Mouse (Mus musculus) CH12.LX (cell line): ENCODE data around the gene Natd1. TPM values are rescaled to one million over a fixed set of nuclear protein-coding genes. Genes with fewer than 3 reads are reported as not detected.

Experiments used
- DNase-seq: peaks from one replicate; pipeline ENCODE4 v3.0.0-alpha.2; 2013; ENCODE audit errors: extremely low read depth
- H3K27ac ChIP-seq: 2 replicates; pipeline ENCODE4 v1.5.1; 2012; ENCODE audit warnings: low read depth, mild to moderate bottlenecking, control low read depth, moderate library complexity; ENCODE audit not compliant: insufficient read depth
- H3K27me3 ChIP-seq: replicated peaks from 2 replicates; pipeline ENCODE3; 2012; ENCODE audit warnings: inconsistent platforms
- H3K36me3 ChIP-seq, 2 experiments: replicated peaks in 1 of 2; 2 replicates each; pipeline versions ENCODE3 to v1.6.1; 2012; ENCODE audit warnings: inconsistent platforms in 1 of 2, low read length in 1 of 2, mild to moderate bottlenecking in 1 of 2, mixed read lengths in 1 of 2, moderate library complexity in 1 of 2; ENCODE audit not compliant: control insufficient read depth in 1 of 2, insufficient read depth in 1 of 2
- H3K4me1 ChIP-seq, 2 experiments: 2 replicates each; pipeline ENCODE4 v1.6.1; 2012; ENCODE audit warnings: inconsistent platforms in 1 of 2, moderate library complexity in 1 of 2; ENCODE audit not compliant: insufficient read depth in 2 of 2, control insufficient read depth in 1 of 2
- H3K4me2 ChIP-seq: 2 replicates; pipeline ENCODE4 v1.6.1; 2012; ENCODE audit warnings: low read depth, mild to moderate bottlenecking, control low read depth; ENCODE audit not compliant: poor library complexity, insufficient read depth, severe bottlenecking
- H3K4me3 ChIP-seq, 3 experiments: fragments of 150-350 bp in 1 of 3; sonication (generic) in 1 of 3; replicated peaks in 1 of 3; 2 replicates each; pipeline versions ENCODE3 to v1.5.1; 2011 to 2012; ENCODE audit warnings: low read depth in 2 of 3, low read length in 2 of 3, mild to moderate bottlenecking in 2 of 3, moderate library complexity in 2 of 3, control low read depth in 1 of 3, improper control_type of control experiment in 1 of 3, inconsistent platforms in 1 of 3, mixed read lengths in 1 of 3; ENCODE audit not compliant: poor library complexity in 1 of 3
- H3K79me2 ChIP-seq: replicated peaks from 2 replicates; pipeline ENCODE4 v1.6.1; 2012; ENCODE audit warnings: mild to moderate bottlenecking, moderate library complexity; ENCODE audit not compliant: control insufficient read depth, poor library complexity, insufficient read depth, severe bottlenecking; ENCODE audit errors: extremely low read depth
- H3K9ac ChIP-seq: 2 replicates; pipeline ENCODE4 v1.6.1; 2012; ENCODE audit warnings: low read depth, mild to moderate bottlenecking, control low read depth, moderate library complexity; ENCODE audit not compliant: insufficient read depth
- H3K9me3 ChIP-seq: replicated peaks from 2 replicates; pipeline ENCODE3; 2012; ENCODE audit warnings: low read length, inconsistent platforms, mixed read lengths
- BHLHE40 ChIP-seq: IDR thresholded peaks from 2 replicates; pipeline ENCODE4 v1.6.1; 2011; ENCODE audit warnings: mild to moderate bottlenecking, low read depth, low read length, improper control_type of control experiment
- CTCF ChIP-seq, 2 experiments: IDR thresholded peaks in 1 of 2; conservative IDR thresholded peaks in 1 of 2; 2 replicates each; pipeline ENCODE4 v1.5.1; 2011 to 2012; ENCODE audit warnings: low read depth in 2 of 2, low read length in 2 of 2, improper control_type of control experiment in 1 of 2, inconsistent platforms in 1 of 2, mild to moderate bottlenecking in 1 of 2, moderate library complexity in 1 of 2
- ELF1 ChIP-seq: IDR thresholded peaks from 2 replicates; pipeline ENCODE4 v1.6.1; 2014; ENCODE audit warnings: low read depth, mild to moderate bottlenecking, inconsistent platforms, low read length, improper control_type of control experiment
- ETS1 ChIP-seq: conservative IDR thresholded peaks from 2 replicates; pipeline ENCODE4 v1.6.1; 2012; ENCODE audit warnings: low read depth, mild to moderate bottlenecking, inconsistent platforms, low read length, improper control_type of control experiment, moderate library complexity
- GABPA ChIP-seq: IDR thresholded peaks from 2 replicates; pipeline ENCODE4 v1.6.1; 2012; ENCODE audit warnings: low read depth, low read length, improper control_type of control experiment, inconsistent platforms; ENCODE audit not compliant: insufficient replicate concordance
- HCFC1 ChIP-seq: IDR thresholded peaks from 2 replicates; pipeline ENCODE4 v1.6.1; 2012; ENCODE audit warnings: low read depth, mild to moderate bottlenecking, inconsistent platforms, low read length, improper control_type of control experiment
- IRF4 ChIP-seq: IDR thresholded peaks from 2 replicates; pipeline ENCODE4 v1.6.1; 2014; ENCODE audit warnings: low read depth, mild to moderate bottlenecking, inconsistent platforms, low read length, improper control_type of control experiment
- MAX ChIP-seq: IDR thresholded peaks from 2 replicates; pipeline ENCODE4 v1.6.1; 2011; ENCODE audit warnings: low read length, improper control_type of control experiment
- MEF2A ChIP-seq: IDR thresholded peaks from 2 replicates; pipeline ENCODE4 v1.6.1; 2014; ENCODE audit warnings: low read depth, mild to moderate bottlenecking, inconsistent platforms, low read length, improper control_type of control experiment, borderline replicate concordance
- MYC ChIP-seq: IDR thresholded peaks from 2 replicates; pipeline ENCODE4 v1.6.1; 2011; ENCODE audit warnings: low read depth, mild to moderate bottlenecking, improper control_type of control experiment, low read length
- NRF1 ChIP-seq: IDR thresholded peaks from 2 replicates; pipeline ENCODE4 v1.6.1; 2014; ENCODE audit warnings: low read depth, mild to moderate bottlenecking, inconsistent platforms, low read length, improper control_type of control experiment, moderate library complexity
- PAX5 ChIP-seq: IDR thresholded peaks from 2 replicates; pipeline ENCODE4 v1.6.1; 2012; ENCODE audit warnings: low read length, inconsistent platforms, mixed read lengths
- POLR2A ChIP-seq: IDR thresholded peaks from 2 replicates; pipeline ENCODE4 v1.6.1; 2011; ENCODE audit warnings: low read depth, mild to moderate bottlenecking, improper control_type of control experiment, low read length
- SIN3A ChIP-seq: IDR thresholded peaks from 2 replicates; pipeline ENCODE4 v1.6.1; 2012; ENCODE audit warnings: low read length, improper control_type of control experiment, inconsistent platforms
- SMC3 ChIP-seq: IDR thresholded peaks from 2 replicates; pipeline ENCODE4 v1.6.1; 2011; ENCODE audit warnings: low read depth, low read length, improper control_type of control experiment
- TBP ChIP-seq: conservative IDR thresholded peaks from 2 replicates; pipeline ENCODE4 v1.6.1; 2011; ENCODE audit warnings: low read depth, low read length, improper control_type of control experiment
- ZKSCAN1 ChIP-seq: IDR thresholded peaks from 2 replicates; pipeline ENCODE4 v1.6.1; 2012; ENCODE audit warnings: low read depth, inconsistent platforms, low read length, improper control_type of control experiment, borderline replicate concordance
- ZMIZ1 ChIP-seq: IDR thresholded peaks from 2 replicates; pipeline ENCODE4 v1.6.1; 2012; ENCODE audit warnings: low read depth, mild to moderate bottlenecking, inconsistent platforms, low read length, improper control_type of control experiment
- ZNF384 ChIP-seq: IDR thresholded peaks from 2 replicates; pipeline ENCODE4 v1.6.1; 2012; ENCODE audit warnings: low read depth, low read length, improper control_type of control experiment, inconsistent platforms
- dilution Hi-C: fragments of 300-500 bp; cut with MboI; formaldehyde crosslinking; loops from 2 replicates; pipeline ENCODE4 v1.14.3; 2020; ENCODE audit warnings: low sequenced_read_pairs; ENCODE audit not compliant: extremely low pct_unique_long_range_greater_than_20kb, extremely low pct_ligation_motif_present
- in situ Hi-C: fragments of 300-500 bp; cut with MboI; formaldehyde crosslinking; loops from 3 replicates; pipeline ENCODE4 v1.14.3; 2019; ENCODE audit warnings: low sequenced_read_pairs, low pct_ligation_motif_present, low pct_unique_long_range_greater_than_20kb, mixed read lengths
- polyA plus RNA-seq: library from polyadenylated mRNA; unstranded; fragments of >175 nt; gene quantifications from 2 replicates; pipeline ENCODE4 v1.2.1, GENCODE M21; 2012; ENCODE audit warnings: low read depth; ENCODE audit not compliant: insufficient read length
- total RNA-seq, 2 experiments: library from RNA; depleted of rRNA; stranded (reverse); fragments of 300-350 nt in 1 of 2; fragments of >200 nt in 1 of 2; gene quantifications; 2 replicates each; pipeline ENCODE4 v1.2.3; 2012 to 2014

The Natd1 gene
- total and polyA plus RNA-seq, 3 experiments = 2.1 to 5.2 (median 5.0) TPM

GRCm38 (mm10) chr11:60864166-60864565 lies 50.4 kb downstream of the Natd1 start:
- Histone ChIP-seq H3K4me1 (peaks cover 0 to 24% of the 10 kb centered on the region in 2 experiments; a peak in 1 of 4 replicates), H3K4me3 (no peak overlapping the region), H3K79me2 (peaks cover 65% of the 10 kb centered on the region), H3K36me3 (peaks cover 57 to 92% of the 10 kb centered on the region in 2 experiments), H3K9ac (no peak overlapping the region), H3K27ac (no peak overlapping the region), H3K27me3 (no peaks in the 10 kb centered on the region), H3K4me2 (no peak overlapping the region), H3K9me3 (no peaks in the 10 kb centered on the region)
- DNase-seq = no peak
- no peak for TF ChIP-seq PAX5
- TF ChIP-seq SIN3A = no peak
- in situ Hi-C loops (no loop called here), dilution Hi-C loops (no loop called here)

DNA sequence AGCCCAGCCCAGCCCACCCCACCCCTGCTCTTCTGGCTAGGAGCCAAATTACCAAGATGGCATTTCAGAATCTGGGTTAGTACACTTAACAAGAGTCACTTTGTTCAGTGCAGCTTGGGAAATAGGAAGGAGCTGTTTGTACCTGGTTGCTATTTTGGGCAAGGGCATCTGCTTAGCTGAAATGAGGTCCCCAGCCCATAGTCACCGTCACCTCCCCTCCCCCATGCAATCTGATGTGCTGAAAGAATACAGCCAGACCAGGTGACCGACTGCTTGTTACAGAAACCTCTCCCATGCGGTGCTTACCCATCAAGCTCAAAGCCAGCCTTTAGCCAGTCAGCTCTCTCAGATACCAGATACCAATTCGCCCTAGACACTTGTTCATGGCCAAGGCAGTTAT lies 51.4 kb downstream of the Natd1 start:
- H3K27ac ChIP-seq = no peak overlapping the region
- H3K4me2 ChIP-seq = no peak overlapping the region
- TF ChIP-seq ZNF384 = no peak
- no peak for TF ChIP-seq MYC
- no peak for TF ChIP-seq IRF4
- no peak for TF ChIP-seq MEF2A
- no peak for TF ChIP-seq POLR2A
- no peak for TF ChIP-seq SMC3
- TF ChIP-seq CTCF (conservative IDR thresholded peaks at IDR 0.05 in 1 of 2, IDR thresholded peaks at IDR 0.05 in 1 of 2; ENCODE audit: low read depth in 2 of 2, low read length in 2 of 2) = no peak
- TF ChIP-seq HCFC1 = no peak
- no peak for TF ChIP-seq ZMIZ1
- TF ChIP-seq ETS1 = no peak
- no peak for TF ChIP-seq NRF1
- TF ChIP-seq TBP = no peak
- no peak for TF ChIP-seq GABPA
- no peak for TF ChIP-seq ELF1
- no peak for TF ChIP-seq MAX
- TF ChIP-seq PAX5 = no peak
- no peak for TF ChIP-seq ZKSCAN1
- TF ChIP-seq BHLHE40 = no peak
- TF ChIP-seq, all 38 proteins: peak for 0
- H3K9ac ChIP-seq = no peak overlapping the region
- peaks cover 55% of the 10 kb centered on the region for H3K79me2 ChIP-seq
- no peaks in the 10 kb centered on the region for H3K27me3 ChIP-seq
- H3K4me1 ChIP-seq = peaks cover 0 to 19% of the 10 kb centered on the region in 2 experiments; a peak in 1 of 4 replicates
- in situ Hi-C loops (no loop called here), dilution Hi-C loops (no loop called here)
- no peak for DNase-seq
- H3K9me3 ChIP-seq = no peaks in the 10 kb centered on the region
- peaks cover 59 to 95% of the 10 kb centered on the region in 2 experiments for H3K36me3 ChIP-seq
- no peak overlapping the region for H3K4me3 ChIP-seq
